Comparison of ENCODE assay signal across 8 mouse cellular contexts in genomic region chr1:58156747-58157146, GRCm38 (mm10). TPM values are rescaled to one million over a fixed set of nuclear protein-coding genes. Genes with fewer than 3 reads are reported as not detected.
DNase-seq lines count a peak whose midpoint lies in the region; ATAC-seq and TF ChIP-seq lines count a peak whose summit lies in the region.

No protein-coding gene starts in this region.

- 56% methylated on average over 5 of the region's 5 CpGs for WGBS in cerebellum, adult 2 months
- WGBS in embryonic facial prominence, embryonic 14.5 days: 60% methylated on average over 5 of the region's 5 CpGs

- H3K4me1 ChIP-seq in cerebellum, adult 2 months (ENCODE audit: control insufficient read depth, insufficient read depth, low read length): no peaks in the 10 kb centered on the region; the same call in 1 of the 2 replicates
- H3K4me1 ChIP-seq in embryonic facial prominence, embryonic 14.5 days (ENCODE audit: control insufficient read depth, insufficient read depth, low read length): no peaks in the 10 kb centered on the region

- no peak for DNase-seq in cerebellum, adult 2 months
- DNase-seq in cerebellum, adult 18-20 months: no peak
- peak; percentile 54 to 68 for DNase-seq in right cerebral cortex, postnatal 10 days (ENCODE audit: low spot score in 2 of 2)
- no peak for DNase-seq in right cerebral cortex, adult 18-20 months
- DNase-seq in embryonic facial prominence, embryonic 14.5 days (ENCODE audit: low spot score): peak; percentile 52
- peak; percentile 52 for DNase-seq in kidney, postnatal 14 days
- peak; percentile 32 to 56 for DNase-seq in lung, postnatal 4 days
- DNase-seq in thymus, postnatal 0 days (ENCODE audit: low spot score): peak; percentile 18

- no peak overlapping the region for H3K4me3 ChIP-seq in cerebellum, adult 2 months (replicated peaks; ENCODE audit: insufficient read depth, low read depth, low read length)
- no peak overlapping the region for H3K4me3 ChIP-seq in embryonic facial prominence, embryonic 14.5 days (ENCODE audit: low read depth, low read length)

- H3K4me2 ChIP-seq in embryonic facial prominence, embryonic 14.5 days (ENCODE audit: low read depth, low read length): no peak overlapping the region

- H3K9me3 ChIP-seq in embryonic facial prominence, embryonic 14.5 days (ENCODE audit: control insufficient read depth, low read length): no peaks in the 10 kb centered on the region

- no peak for ATAC-seq in embryonic facial prominence, embryonic 14.5 days (ENCODE audit: low read depth)

- TF ChIP-seq CTCF in cerebellum, adult 2 months (IDR thresholded peaks at IDR 0.05; ENCODE audit: borderline replicate concordance, insufficient read depth, low read depth, low read length): peak; percentile 33; the same call in 1 of the 2 replicates

- no peaks in the 10 kb centered on the region for H3K27me3 ChIP-seq in cerebellum, adult 2 months (ENCODE audit: control insufficient read depth, insufficient read depth, low read length)
- no peaks in the 10 kb centered on the region for H3K27me3 ChIP-seq in embryonic facial prominence, embryonic 14.5 days (replicated peaks; ENCODE audit: control insufficient read depth, insufficient read depth, low read length)

- no peaks in the 10 kb centered on the region for H3K36me3 ChIP-seq in embryonic facial prominence, embryonic 14.5 days (ENCODE audit: control insufficient read depth, insufficient read depth, low read length)

- H3K9ac ChIP-seq in embryonic facial prominence, embryonic 14.5 days (ENCODE audit: low read depth, low read length): no peak overlapping the region

- no peak overlapping the region for H3K27ac ChIP-seq in cerebellum, adult 2 months (ENCODE audit: insufficient read depth, low read length)
- H3K27ac ChIP-seq in embryonic facial prominence, embryonic 14.5 days (replicated peaks; ENCODE audit: low read depth, low read length): no peak overlapping the region

- TF ChIP-seq POLR2A in cerebellum, adult 2 months (IDR thresholded peaks at IDR 0.05; ENCODE audit: borderline replicate concordance, insufficient read depth, low read length): no peak

RNA-seq across cellular contexts. Expression of gene Aox3, which starts 43.8 kb away (rescaled TPM):
- polyA plus RNA-seq in cerebellum, adult 2 months (2012; rRNA removed): 0.33 and 0.68 TPM in 2 replicates
- 1.8 and 2.6 TPM in 2 replicates for polyA plus RNA-seq in embryonic facial prominence, embryonic 14.5 days (2014; fragmentation: Nextera tagmentation; extraction: Ambion mirVana)
- polyA plus RNA-seq in thymus, postnatal 0 days (2015; fragmentation: Nextera tagmentation; extraction: Ambion mirVana): 0.18 and 0.30 TPM in 2 replicates

RNA-seq across cellular contexts. Expression of gene Aox4, which starts 53.5 kb away (rescaled TPM):
- 0.33 and 0.89 TPM in 2 replicates for polyA plus RNA-seq in cerebellum, adult 2 months (2012; rRNA removed)
- 3.9 and 6.6 TPM in 2 replicates for polyA plus RNA-seq in embryonic facial prominence, embryonic 14.5 days (2014; fragmentation: Nextera tagmentation; extraction: Ambion mirVana)
- 0.91 and 1.2 TPM in 2 replicates for polyA plus RNA-seq in thymus, postnatal 0 days (2015; fragmentation: Nextera tagmentation; extraction: Ambion mirVana)

Comparison
In these comparisons a context has a peak if more than half of its experiments do, and no peak if none do; other contexts are left out.
1. DNase-seq: peak in right cerebral cortex, postnatal 10 days (2 of 2), embryonic facial prominence, embryonic 14.5 days (single experiment), kidney, postnatal 14 days (single experiment), lung, postnatal 4 days (2 of 2) and thymus, postnatal 0 days (single experiment); none in cerebellum, adult 2 months (0 of 2), cerebellum, adult 18-20 months (0 of 2) and right cerebral cortex, adult 18-20 months (single experiment).